Mouse (Mus musculus): Measurements from ENCODE around the gene Slc39a1.

Gene Slc39a1

GRCm38 (mm10) chr3:90294651-90295050 is 46.7 kb downstream of the Slc39a1 start:
- DNase-seq (ENCODE audit: low read depth, low spot score), result no peak
